Mouse (Mus musculus): ENCODE measurements at regions not wholly inside any gene's neighbourhood (a gene's known extent, or its start where the extent isn't known, plus 50 kb on each side); places are given as distances from the start of the nearest gene placed in this dataset.
"Not testable (repeated sequence)": the region's sequence is repeated elsewhere in the genome, so short reads cannot be mapped to it uniquely, and the experiment has no call there.

DNA sequence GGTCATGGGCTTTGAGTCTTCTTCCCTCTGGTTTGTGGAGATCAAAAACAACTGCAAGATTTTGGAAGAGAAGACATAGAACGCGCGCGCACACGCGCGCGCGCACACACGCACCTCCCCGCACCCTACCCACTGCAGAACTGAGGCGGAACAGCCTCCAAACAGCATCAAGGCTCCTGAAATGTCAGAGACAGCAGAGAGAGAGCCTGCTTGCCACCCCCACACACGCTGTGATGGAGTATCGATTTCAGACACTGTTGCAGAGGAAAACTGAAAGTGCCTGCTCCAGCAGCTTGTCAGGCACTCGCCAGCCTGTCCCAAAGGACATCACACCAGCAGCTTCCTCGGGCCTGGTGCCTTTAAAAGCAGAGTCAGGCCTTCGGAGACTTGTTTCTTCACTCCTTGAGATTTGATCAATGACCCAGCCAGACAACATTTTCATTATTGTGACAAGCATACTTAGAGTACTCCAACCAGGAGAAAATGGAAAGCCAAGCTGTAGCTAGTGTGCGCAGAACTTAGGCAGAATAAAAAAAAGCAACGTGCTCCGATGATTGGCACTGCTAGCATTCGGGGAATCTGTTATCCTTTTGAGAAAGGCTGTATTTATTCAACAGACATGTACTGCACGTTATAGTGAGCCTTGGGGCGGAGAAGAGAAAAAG, 342.9 kb upstream of the Rgma start:
- DNase-seq (ENCODE audit: low spot score), result peak; percentile 26

DNA sequence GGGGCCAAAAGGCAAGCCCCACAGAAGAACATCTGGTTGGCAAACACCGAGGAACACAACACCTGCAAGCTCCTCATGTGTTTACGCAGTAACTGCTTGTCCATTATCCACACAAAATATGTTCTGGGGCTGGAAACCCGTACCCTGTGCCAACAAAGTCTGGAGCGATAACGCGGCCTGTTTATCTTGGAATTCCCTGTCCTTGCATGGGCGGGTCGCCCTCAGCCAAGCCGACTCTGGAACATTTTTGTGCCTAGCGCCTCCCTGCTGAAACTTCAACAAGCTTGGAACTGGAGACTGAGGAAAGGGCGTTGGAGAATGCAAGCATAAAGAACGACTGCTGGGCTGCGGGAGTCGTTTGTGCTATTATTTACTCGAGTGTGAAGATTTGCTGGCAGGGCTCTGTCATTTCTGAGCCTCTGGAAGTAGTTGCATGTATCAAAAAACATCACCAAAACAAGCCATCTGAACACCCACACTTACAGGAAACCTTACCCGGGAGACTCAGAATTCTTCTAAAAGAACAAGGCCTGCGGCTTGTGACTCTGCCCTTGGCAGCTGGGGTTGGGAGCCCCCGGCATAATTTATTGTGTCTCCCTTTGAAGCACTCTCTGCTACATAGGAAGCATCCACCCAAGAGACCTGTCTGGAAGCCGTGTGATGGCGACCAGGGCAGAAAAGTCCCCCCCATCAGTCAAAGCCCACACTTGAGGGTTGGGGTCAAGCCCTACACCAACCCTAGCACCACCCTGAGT, 338.3 kb upstream of the Rgma start:
- DNase-seq (ENCODE audit: low spot score), result peak; percentile 13

DNA sequence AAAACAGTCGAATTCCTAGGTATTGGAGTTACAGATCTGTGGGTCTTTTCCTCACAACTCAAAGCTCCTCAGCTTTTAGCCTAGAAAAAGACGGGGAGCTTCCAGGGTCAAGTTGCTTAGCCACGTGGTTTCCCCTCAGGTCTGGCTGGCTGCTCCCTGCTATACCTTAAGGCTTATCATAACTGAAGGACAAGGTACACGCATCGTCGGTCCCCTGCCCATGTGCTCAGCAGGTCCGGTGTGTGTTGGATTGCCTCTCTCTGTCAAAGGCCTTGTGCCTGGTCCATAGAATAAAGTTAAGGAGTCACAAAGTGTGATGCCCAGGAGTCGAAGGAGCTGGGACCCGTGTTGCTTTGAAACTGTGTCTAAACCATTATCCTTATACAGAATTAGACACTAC, 337.7 kb upstream of the Rgma start:
- DNase-seq (ENCODE audit: low spot score), result no peak

DNA sequence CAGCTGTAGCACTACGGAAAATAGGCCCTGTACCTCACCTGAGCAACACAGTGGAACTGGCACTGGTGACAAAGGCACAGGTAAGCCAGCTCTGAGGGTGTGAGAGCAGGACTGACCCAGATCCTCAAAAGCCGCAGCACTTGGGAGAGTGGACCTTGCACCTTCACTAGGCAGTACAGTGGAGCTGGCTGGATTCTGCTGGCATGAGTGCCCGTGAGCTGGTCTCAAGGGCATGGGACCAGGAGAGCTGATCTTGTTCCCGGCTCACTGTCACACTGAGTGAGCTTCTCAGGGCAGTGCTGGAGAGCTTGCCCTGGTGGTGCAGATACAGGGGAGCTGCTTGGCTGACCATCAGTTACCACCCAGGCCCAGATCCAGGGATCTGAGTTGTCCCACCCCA, 335.4 kb upstream of the Rgma start:
- DNase-seq (ENCODE audit: low spot score), result no peak

DNA sequence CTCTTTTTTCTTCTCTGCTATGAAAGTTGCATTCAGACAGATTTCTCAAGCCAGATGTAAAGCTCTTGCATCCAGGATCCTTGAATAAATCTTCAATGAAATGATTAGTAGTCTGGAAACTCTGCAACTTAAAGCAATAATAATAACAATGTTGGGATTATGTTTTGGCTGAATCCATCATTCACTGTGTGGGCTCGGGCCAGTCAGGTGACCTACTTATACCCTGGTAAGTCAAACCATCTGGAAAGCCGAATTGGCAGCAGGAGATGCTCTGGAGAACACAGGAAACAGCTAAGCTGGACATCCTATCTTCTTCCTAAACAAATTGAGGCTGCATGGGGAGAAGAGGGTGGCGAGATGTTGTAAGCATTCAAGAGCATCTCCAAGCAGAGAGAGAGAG, 331.0 kb upstream of the Rgma start:
- no peak for DNase-seq (ENCODE audit: low spot score)

DNA sequence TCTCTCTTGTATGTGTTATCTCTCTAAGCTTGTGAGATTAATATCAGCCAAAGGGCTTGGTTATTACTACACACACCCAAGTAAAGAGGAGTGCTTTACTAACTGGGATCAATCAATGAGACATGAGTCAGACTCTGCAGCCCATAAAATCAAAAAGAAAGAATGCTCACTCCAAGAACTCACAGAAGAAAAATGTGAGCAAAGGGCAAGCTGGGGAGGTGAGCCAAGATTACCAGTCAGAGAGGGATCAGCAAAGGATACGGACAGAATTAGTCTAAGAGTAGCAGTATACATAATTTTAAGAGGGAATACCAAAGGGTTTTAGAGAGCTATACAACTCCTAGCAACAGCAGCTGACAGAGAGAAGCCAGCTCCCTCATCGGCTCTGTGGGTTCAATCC, 319.4 kb upstream of the Rgma start:
- no peak for DNase-seq (ENCODE audit: low spot score)

DNA sequence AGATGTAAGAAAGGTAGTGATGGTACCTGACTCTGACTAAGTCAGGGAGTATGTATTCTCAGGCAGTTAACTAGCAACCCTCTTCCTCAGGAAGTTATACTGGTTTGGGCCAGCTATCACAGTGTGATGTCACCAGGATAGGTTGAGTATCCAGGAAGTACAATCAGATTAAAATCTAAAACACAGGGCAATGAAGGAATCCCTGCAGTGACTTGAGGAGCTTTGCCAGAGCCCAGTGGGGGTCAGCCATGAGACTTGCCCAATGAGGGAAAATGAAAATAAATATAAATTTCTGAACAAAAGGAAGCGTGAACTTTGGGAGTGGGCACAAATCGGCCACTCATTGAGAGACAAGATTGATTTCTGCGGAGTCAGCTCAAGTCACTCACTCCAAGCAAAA, 311.8 kb upstream of the Rgma start:
- no peak for DNase-seq (ENCODE audit: low spot score)

DNA sequence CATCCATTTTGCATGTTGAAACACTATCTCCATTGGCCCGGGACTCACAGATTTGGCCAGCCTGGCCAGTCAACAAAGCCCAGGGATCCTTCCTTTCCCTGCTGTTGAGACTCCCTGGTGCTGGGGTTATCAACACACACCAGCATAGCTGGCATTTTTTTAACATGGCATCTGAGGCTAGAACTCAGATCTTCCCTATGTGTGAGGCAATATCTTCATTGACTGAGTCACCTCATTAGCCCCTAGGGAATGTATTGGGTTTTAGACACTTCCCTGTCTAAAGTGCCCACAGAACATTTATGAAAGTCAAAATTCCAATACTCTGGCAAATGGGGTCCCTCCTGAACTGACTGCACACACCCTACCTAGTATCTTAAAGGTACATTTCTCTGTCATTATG, 306.8 kb upstream of the Rgma start:
- DNase-seq (ENCODE audit: low spot score), result no peak

DNA sequence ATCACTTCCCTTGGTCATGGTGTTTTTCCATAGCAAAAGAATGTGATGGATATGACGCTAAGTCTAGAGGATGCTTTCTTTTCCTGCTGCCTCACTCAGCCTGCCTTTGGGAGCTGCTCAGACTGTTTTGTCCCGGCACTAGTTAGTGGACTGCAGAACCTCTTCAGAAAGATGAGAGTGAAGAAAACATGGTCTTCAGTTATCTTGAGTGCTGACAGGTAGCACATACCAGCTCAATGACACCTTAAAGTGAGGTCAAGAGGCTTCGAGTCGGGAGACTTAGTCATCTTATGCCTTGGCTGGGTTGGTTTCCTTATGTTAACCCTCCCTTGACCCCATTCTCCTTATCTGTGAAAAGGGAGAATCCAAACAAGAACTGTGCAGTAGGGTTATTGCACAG, 306.0 kb upstream of the Rgma start:
- DNase-seq (ENCODE audit: low spot score), result no peak

DNA sequence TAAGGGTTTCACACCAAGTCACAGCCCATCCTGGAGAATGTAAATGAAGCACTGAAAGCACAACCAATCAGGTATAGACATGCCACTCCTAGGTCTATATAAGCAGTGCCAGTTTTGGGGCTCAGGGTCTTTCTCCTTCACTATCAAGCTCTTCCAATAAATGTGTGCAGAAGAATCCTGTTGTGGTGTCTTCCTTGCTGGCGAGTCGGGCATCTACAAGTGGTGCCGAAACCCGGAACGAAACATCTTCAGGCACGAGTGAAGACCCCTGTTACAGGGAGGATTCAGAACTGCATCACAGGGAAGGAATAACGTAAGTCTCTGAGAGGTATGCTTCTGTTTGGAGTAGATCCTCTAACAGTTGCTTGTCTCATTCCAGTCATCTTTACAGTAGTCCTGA, 299.9 kb upstream of the Rgma start:
- DNase-seq (ENCODE audit: low spot score), result not testable (repeated sequence)

DNA sequence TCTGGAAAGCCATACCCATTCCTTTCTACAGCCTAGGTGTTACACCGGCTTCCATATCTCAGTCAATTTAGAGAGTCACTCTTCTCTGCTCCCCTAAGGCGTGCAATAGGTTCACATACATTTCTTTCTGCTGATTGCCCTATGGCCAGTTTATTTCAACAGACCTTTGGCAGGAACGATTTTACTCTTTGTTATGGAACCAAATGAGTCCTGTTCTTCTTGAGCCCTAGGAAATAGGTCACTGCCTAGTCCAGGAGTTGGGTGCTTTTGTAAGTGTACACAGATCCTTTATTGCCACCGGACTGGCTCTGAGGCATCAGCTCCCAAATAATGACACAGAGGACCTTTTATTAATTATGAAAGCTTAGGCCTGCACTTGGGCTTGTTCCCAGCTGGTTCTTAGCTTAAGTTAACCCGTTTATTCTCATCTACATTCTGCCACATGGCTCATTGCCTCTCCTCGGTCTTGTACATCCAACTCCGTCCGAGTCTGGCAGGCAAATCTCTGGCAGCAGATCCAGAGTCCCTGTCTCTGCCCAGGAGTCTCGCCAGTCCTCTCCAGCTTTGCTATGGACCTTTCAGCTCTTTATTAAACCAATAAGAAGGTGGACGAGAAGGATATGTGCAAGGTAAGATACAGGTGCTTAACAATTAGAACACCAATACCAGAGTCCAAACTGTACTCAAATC, 287.7 kb upstream of the Rgma start:
- no peak for DNase-seq (ENCODE audit: low spot score)

DNA sequence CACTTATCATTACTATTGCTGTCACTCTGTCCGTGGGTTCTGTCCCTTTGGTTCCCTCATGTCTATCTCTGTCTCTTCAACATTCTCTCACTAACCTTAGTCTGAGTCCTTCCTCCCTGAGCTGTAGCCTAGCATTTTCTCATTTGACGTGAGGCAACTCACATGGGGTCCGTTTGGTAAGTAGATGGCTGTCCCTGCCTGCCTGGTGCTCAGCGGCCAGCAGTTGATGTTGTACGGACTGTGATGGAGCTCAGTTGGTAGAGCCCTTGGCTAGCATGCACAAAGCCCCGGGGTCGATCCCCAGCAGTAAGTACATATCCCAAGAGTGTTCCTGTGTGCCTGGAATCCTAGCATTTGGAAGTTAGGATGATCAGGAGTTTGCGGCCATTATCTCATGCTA, 287.0 kb upstream of the Rgma start:
- no peak for DNase-seq (ENCODE audit: low spot score)

DNA sequence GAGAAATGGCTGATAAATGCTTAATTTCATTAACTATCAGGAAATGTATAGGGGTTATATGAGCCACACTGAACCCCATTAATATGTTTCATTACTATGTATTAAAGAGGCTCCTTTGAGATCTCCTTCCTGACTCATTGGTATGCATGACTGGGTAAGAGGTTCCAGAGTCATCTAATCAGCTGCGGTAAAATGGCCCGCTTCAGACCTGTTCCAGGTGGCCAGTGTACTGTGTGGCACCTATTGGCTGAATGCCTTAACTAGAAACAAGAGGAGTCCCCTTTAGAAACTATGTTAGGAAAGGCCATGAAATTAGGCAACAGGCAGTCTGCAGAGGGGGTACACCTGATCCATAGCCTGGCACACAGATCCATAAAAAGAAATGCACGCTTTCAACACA, 283.6 kb upstream of the Rgma start:
- DNase-seq (ENCODE audit: low spot score), result no peak

DNA sequence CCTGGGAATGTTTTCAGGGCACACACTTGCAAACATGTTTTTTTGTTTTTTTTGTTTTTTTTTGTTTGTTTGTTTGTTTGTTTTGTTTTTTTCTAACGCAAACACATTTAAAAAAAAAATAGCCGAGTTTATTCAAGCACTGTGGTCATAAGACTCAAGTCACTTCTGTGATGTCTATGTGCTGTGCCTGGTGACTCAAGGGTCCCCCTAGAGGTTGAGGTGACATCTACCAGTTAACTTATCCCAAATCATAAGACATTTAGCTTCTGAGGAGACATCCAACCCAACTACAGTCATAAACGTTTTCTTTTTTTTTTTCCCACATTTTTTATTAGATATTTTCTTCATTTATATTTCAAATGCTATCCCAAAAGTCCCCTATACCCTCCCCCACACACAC, 281.2 kb upstream of the Rgma start:
- DNase-seq (ENCODE audit: low spot score), result no peak

DNA sequence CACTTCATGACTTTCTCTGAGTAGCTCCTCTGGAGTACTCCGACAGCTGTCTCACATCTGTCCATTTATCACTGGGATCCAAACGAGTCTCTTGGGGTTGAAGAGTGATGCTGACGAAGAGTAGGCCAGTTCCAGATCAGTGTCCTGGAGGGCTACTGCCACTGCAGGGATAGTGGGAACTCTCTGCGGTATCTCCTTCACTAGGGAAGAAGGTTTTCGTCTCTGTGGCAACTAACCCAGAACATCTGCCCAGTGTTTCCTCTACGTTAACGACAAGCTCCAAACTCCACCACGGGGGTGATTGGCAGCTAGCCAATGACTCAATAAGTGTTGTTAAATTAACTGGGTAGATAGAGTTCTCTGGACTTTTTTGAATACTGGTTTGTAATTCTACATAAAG, 256.4 kb upstream of the Rgma start:
- DNase-seq (ENCODE audit: low spot score), result no peak

DNA sequence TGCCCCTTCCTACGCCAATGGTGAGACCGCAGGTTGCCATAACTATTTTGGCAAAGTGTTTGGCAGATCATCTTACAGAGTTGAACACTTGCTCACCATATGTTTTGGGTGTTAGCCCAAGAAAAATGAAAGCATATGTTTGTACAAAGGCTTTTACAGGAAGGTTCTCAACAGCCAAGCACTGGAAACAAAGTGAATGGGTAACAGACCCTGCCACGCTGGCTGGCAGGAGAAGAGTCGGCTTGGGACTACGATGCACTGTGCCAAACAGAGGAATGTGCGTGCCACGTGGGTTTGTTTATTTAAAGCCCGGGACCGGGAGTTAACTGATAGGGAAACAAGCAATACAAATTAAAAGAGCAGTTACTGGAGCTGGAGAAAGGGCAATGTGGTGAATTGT, 255.0 kb upstream of the Rgma start:
- DNase-seq (ENCODE audit: low spot score), result peak; percentile 7

DNA sequence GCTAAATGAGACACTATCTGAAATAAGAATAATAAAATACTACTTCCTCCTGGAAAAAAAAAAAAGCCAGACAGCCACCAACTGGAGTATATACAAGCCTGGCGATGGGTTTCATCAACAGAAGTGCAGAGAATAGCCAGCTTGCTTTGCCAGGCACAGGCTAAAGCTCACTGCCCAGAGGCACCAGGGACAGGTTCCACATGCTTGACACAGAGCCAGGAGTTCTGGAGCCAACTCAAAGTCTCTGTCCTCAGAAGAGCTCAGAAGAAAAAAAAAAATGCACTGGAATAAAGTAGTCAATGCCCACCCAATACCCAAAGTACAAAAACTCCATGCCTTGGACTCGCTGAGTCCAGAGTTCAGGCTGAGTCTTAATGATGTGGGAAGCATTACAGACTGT, 250.3 kb upstream of the Rgma start:
- DNase-seq (ENCODE audit: low spot score), result no peak

DNA sequence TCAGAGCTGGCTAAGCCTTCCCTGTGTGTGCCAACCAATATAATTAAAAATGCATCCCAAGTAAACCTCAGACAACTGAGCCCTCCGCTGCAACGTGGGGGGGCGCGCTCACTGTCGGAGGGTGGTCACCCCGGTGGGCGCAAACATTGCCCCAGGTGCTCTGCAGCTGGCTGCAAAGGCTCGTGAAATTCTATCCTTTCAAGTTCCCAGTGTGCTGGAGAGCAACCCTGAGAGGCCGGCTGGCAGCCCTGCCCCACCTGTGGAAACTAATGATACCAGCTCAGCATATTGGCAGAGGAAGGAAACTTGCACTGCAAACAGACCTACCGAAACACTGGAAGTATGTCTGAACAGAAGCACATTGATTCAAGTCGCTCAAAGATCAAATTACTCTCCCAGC, 249.4 kb upstream of the Rgma start:
- DNase-seq (ENCODE audit: low spot score), result no peak

DNA sequence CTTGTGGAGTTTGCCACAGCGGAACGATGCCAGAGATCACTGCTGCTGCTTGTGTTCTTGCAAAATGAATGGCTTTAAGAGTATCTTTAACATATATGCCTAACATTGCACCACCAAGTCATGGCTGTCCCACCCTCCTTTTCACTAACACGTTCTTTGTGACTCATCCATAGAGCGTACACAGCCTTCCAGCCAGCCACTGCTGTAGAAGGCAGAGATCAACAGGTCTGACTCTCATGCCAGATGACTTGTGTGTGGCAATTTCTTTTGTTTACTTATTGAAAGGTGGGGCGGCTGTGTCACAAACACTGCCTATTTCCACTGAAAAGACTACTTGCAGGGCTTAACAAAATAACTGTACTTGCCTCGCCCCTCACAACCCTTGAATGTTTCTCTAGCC, 239.5 kb upstream of the Rgma start:
- no peak for DNase-seq (ENCODE audit: low spot score)

DNA sequence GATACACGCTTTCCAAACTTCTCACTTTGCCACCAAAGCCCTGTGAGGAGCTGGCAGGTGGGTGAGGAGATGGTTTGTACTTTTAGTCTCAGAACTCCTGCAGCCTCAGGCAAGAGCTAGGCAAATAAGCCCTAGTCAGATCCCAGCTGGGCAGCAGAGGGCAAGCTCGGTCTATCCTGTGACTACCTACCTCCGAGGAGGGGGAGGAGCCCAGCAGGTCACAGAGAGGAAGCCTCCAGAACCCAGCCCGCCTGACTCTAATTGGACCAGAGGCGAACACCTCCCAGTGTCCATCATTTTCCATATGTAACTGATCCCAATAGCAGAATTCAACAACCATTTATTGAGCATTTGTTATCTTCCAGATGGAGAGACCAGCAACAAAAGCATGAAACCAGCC, 237.0 kb upstream of the Rgma start:
- DNase-seq (ENCODE audit: low spot score), result no peak

DNA sequence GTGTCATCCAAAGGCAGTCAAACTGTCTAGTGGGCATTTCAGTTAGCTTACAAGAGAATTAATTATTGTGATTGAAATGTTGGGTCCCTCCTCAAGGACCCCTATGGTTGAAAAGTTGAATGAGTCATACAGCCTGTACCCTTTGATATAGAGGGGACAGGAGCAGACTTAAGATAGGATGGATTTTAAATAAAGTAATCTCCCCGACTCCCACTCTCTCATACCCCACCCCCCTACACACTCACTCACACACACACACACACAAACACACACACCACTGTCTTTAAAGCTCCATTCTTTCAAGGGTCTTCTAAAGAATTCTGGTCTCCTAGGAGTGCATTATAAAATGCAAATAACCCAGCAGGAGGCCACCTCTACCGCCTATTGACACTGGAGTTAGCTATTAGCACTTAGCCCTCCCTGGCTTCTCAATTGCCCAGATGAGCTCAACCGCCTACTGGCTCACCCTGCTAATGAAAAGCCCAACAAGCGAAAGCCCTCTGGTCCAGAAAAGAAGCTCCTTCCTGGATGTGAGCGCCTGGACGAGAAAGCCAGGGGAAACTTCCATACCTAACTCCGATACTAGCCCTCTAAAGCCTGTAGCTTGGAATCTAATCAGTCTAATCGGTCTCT, 236.3 kb upstream of the Rgma start:
- no peak for DNase-seq (ENCODE audit: low spot score)

DNA sequence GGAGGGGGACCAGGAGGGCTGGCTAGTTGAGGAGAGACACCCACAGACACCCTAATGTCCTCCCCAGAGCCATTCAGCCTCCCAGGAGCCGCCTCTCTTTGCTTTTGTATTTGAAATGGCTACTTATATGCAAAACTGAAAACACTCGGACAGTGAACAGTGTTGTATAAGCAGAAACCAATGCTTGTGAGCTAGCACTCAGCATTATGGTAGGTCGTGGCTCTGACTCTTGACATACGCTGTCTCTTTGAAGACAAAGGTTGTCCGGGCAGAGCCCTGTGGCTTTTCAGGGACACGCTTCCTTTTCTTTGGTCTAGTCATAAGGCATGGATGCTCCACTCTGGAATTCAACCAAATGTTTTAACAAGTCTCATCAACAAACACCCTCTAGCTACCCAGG, 235.4 kb upstream of the Rgma start:
- no peak for DNase-seq (ENCODE audit: low spot score)

DNA sequence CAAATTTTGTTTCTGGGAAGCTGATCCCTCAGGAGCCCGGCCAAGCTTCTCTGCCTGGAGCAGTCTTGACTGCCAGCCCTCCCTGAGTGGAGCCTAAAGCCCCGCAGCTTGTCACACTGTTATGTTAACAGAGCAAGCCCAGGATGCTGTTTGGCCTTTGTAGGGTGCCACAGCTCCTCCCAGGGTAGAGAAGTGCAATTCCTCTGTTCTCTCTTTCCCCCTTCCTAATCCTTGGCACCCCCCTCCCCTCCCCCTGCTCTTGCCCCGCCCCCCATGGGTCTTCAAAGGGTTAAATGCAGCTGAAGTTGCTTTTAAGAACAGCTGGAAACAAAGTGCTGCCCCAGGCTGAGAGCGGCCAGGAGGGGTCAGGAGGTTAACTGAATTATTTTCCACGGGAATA, 234.1 kb upstream of the Rgma start:
- no peak for DNase-seq (ENCODE audit: low spot score)
